Mouse (Mus musculus): Measurements from ENCODE around the gene Kcnk1. TPM values are rescaled to one million over a fixed set of nuclear protein-coding genes. Genes with fewer than 3 reads are reported as not detected.
A peak's percentile ranks its signal among the peaks of the same experiment; 100 is the strongest.

Gene Kcnk1
- 63.1 and 65.6 TPM in 2 replicates for polyA plus RNA-seq (2015; fragmentation: Nextera tagmentation; extraction: Ambion mirVana)

- ATAC-seq (ENCODE audit: low FRiP score, low TSS enrichment) (peak; percentile 77), DNase-seq (ENCODE audit: low spot score) (peak; percentile 93)
- Histone ChIP-seq H3K27ac (replicated peaks) (peak within 1 kb of the TSS; percentile 77), H3K36me3 (ENCODE audit: control insufficient read depth, insufficient read depth, low read length) (no peaks in the 10 kb centered on the region), H3K9me3 (ENCODE audit: control insufficient read depth, low read length) (no peaks in the 10 kb centered on the region), H3K4me3 (ENCODE audit: low read depth, low read length) (peak within 1 kb of the TSS; percentile 54), H3K27me3 (ENCODE audit: control insufficient read depth, insufficient read depth, low read length) (no peaks in the 10 kb centered on the region; the same call in 1 of the 2 replicates), H3K4me1 (replicated peaks; ENCODE audit: control insufficient read depth, insufficient read depth) (no peaks in the 10 kb centered on the region), H3K4me2 (replicated peaks; ENCODE audit: low read depth) (peak within 1 kb of the TSS; percentile 71), H3K9ac (ENCODE audit: low read length) (peak within 1 kb of the TSS; percentile 69)
- TF ChIP-seq CTCF (IDR thresholded peaks at IDR 0.05; ENCODE audit: low read depth) (peak; percentile 13; the same call in 1 of the 2 replicates), EP300 (optimal IDR thresholded peaks at IDR 0.05) (no peak)
- under 1% methylated on average over 73 of the region's 73 CpGs for WGBS
Measured at GRCm38 (mm10) chr8:125995101-125995986, at the start of gene Kcnk1. Gene Kcnk1, plus strand, starts transcription at chr8:125995170.

- Histone ChIP-seq H3K9ac (ENCODE audit: low read length) (no peak overlapping the region), H3K27me3 (ENCODE audit: control insufficient read depth, insufficient read depth, low read length) (no peaks in the 10 kb centered on the region), H3K36me3 (ENCODE audit: control insufficient read depth, insufficient read depth, low read length) (no peaks in the 10 kb centered on the region), H3K4me2 (replicated peaks; ENCODE audit: low read depth) (no peak overlapping the region), H3K27ac (replicated peaks) (no peak overlapping the region), H3K4me1 (replicated peaks; ENCODE audit: control insufficient read depth, insufficient read depth) (no peaks in the 10 kb centered on the region), H3K9me3 (ENCODE audit: control insufficient read depth, low read length) (no peaks in the 10 kb centered on the region), H3K4me3 (ENCODE audit: low read depth, low read length) (no peak overlapping the region)
- TF ChIP-seq EP300 (optimal IDR thresholded peaks at IDR 0.05) (no peak), CTCF (IDR thresholded peaks at IDR 0.05; ENCODE audit: low read depth) (no peak)
- WGBS, result 54% methylated on average over 9 of the region's 9 CpGs
- ATAC-seq (ENCODE audit: low FRiP score, low TSS enrichment) (peak; percentile 67; the same call in 1 of the 2 replicates), DNase-seq (ENCODE audit: low spot score) (peak; percentile 58)
Measured at GRCm38 (mm10) chr8:125948696-125949308, 46.2 kb upstream of the Kcnk1 start.

DNA sequence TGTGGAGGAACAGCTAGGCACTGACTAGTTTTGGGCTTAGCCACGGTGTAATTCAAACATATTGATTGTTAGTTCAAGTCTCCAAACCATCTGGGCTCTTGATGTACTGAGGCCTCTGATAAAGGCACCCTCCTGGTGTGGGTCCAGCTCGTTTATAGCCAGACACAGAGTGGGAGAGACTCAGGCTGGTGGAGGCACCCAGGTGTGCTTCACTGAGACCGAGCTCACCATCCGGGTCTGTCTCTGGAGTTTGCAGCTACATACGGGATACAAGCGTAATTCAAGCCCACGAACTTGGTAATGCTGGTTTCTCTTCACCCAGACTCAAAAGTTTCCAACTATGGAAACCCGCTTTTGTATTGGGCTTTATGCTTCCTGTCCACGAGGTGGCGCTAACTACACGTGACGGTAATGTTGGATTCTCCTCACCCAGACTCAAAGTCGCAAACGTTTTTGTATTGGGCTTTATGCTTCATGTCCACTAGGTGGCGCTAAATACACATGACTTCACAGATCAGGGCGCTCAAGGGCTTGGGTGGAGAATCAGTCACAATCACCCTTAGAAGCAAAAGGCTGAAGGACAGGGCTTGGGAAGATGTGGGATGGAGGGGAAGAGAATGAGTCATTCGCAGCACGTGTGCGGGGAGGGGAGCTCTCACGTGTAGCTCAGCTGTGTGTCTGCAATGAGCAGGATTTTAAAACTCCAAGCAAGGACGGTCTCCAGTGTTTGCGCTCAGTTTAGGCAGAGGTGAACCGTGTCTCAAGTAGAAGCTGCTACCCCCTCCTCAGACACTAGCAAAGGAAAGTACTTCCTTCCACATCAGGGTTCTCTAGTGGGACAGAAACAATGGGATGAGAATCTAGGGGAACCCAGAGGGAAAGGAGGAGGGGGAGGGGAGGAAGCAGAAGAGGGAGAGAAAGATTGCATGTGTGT, 44.7 kb upstream of the Kcnk1 start:
- peak; percentile 78 for ATAC-seq (ENCODE audit: low FRiP score, low TSS enrichment)
- TF ChIP-seq CTCF (IDR thresholded peaks at IDR 0.05; ENCODE audit: low read depth) (peak; percentile 100), EP300 (optimal IDR thresholded peaks at IDR 0.05) (no peak)

DNA sequence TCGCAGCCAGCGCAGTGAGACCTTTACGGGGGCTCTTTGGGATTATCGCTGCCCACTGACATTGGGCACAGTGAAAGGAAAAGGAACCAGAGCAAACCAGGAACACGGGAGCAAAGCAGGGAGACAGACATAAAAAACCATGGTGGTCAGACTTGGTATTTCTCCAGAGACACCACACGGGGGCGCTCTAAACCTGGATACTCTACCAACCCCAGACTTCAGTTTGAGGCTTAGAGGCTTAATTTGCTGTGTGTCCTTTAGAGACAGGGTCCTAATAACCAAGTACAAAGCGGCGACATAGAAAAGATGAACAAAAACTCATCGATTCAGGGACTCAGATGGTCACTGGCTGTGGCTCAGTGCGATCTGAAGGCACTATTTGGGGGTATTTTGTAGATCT, 39.3 kb upstream of the Kcnk1 start:
- H3K9me3 ChIP-seq (ENCODE audit: control insufficient read depth, low read length), result no peaks in the 10 kb centered on the region
- no peaks in the 10 kb centered on the region for H3K4me1 ChIP-seq (replicated peaks; ENCODE audit: control insufficient read depth, insufficient read depth)
- H3K27ac ChIP-seq (replicated peaks), result no peak overlapping the region
- no peaks in the 10 kb centered on the region for H3K27me3 ChIP-seq (ENCODE audit: control insufficient read depth, insufficient read depth, low read length)
- H3K36me3 ChIP-seq (ENCODE audit: control insufficient read depth, insufficient read depth, low read length), result no peaks in the 10 kb centered on the region
- ATAC-seq (ENCODE audit: low FRiP score, low TSS enrichment) (0 out of 2 replicates have a peak, but pooled peaks have one; percentile 39), DNase-seq (ENCODE audit: low spot score) (peak; percentile 66)
- no peak overlapping the region for H3K4me2 ChIP-seq (replicated peaks; ENCODE audit: low read depth)
- H3K9ac ChIP-seq (ENCODE audit: low read length), result no peak overlapping the region
- H3K4me3 ChIP-seq (ENCODE audit: low read depth, low read length), result no peak overlapping the region
- WGBS, result 15% methylated on average over 11 of the region's 11 CpGs
- TF ChIP-seq EP300 (optimal IDR thresholded peaks at IDR 0.05), result no peak
- peak; percentile 84 for TF ChIP-seq CTCF (IDR thresholded peaks at IDR 0.05; ENCODE audit: low read depth)

More for the DNA sequence above, 44.7 kb upstream of the Kcnk1 start:
- Histone ChIP-seq H3K4me2 (replicated peaks; ENCODE audit: low read depth) (no peak overlapping the region), H3K27ac (replicated peaks) (no peak overlapping the region), H3K9ac (ENCODE audit: low read length) (no peak overlapping the region), H3K27me3 (ENCODE audit: control insufficient read depth, insufficient read depth, low read length) (no peaks in the 10 kb centered on the region), H3K9me3 (ENCODE audit: control insufficient read depth, low read length) (no peaks in the 10 kb centered on the region), H3K4me1 (replicated peaks; ENCODE audit: control insufficient read depth, insufficient read depth) (no peaks in the 10 kb centered on the region), H3K4me3 (ENCODE audit: low read depth, low read length) (no peak overlapping the region), H3K36me3 (ENCODE audit: control insufficient read depth, insufficient read depth, low read length) (no peaks in the 10 kb centered on the region)
- 15% methylated on average over 23 of the region's 23 CpGs for WGBS
- DNase-seq (ENCODE audit: low spot score), result peak; percentile 82

DNA sequence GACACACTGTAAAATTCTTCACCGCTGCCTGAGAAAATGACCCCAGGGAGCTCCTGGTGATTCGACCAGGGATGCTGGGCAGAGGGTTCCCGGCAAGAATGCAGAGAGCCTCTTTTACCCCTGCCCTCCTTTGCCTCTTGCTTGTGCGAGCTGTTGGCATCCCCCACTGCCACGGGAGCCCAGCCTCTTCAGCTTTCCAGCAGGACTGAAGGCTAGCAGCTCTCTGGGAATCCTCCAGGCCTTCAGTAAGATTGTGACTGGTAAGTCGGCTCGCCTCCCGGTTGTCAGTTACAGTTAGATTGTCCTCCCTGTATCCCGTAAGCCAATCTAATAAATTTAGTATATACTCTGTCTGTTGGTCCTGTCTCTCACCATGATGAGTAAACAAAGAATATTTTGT, 38.2 kb upstream of the Kcnk1 start:
- Histone ChIP-seq H3K4me3 (ENCODE audit: low read depth, low read length) (no peak overlapping the region), H3K4me2 (replicated peaks; ENCODE audit: low read depth) (no peak overlapping the region), H3K9me3 (ENCODE audit: control insufficient read depth, low read length) (no peaks in the 10 kb centered on the region), H3K27ac (replicated peaks) (no peak overlapping the region), H3K9ac (ENCODE audit: low read length) (no peak overlapping the region), H3K27me3 (ENCODE audit: control insufficient read depth, insufficient read depth, low read length) (no peaks in the 10 kb centered on the region), H3K36me3 (ENCODE audit: control insufficient read depth, insufficient read depth, low read length) (no peaks in the 10 kb centered on the region), H3K4me1 (replicated peaks; ENCODE audit: control insufficient read depth, insufficient read depth) (no peaks in the 10 kb centered on the region)
- ATAC-seq (ENCODE audit: low FRiP score, low TSS enrichment) (no peak), DNase-seq (ENCODE audit: low spot score) (no peak)
- 74% methylated on average over 9 of the region's 9 CpGs for WGBS
- TF ChIP-seq CTCF (IDR thresholded peaks at IDR 0.05; ENCODE audit: low read depth), result no peak
- TF ChIP-seq EP300 (optimal IDR thresholded peaks at IDR 0.05), result no peak
